Mouse (Mus musculus) CD4-positive, CD25-positive, alpha-beta regulatory T cell, adult 2 months (primary cell): ENCODE results near the gene Tmem163.
A peak's percentile ranks its signal among the peaks of the same experiment; 100 is the strongest.

ENCODE experiments used
- DNase-seq: peaks from one replicate; pipeline ENCODE4 v3.0.0-alpha.2; 2012; ENCODE audit warnings: low read depth, low spot score

Tmem163 gene

DNA sequence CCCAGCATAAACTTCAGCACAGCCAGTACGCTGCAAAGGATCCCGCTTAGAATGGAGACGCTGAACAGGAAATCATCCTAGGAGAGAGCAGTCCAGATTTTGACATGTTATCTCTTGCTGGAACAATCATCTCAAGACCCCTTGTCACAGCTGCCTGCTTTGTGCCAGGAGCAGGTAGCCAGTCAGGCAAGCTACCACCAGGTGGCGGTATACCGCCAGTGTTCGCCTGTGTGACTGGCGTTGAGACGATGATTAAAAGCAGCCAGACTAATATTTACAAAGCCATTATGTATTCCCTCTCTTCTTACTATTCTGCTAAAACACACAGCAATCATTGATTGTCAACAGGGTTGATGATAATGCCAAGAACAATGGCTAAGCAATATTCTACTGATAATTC lies 179.1 kb downstream of the Tmem163 start:
- DNase-seq = peak; percentile 81

DNA sequence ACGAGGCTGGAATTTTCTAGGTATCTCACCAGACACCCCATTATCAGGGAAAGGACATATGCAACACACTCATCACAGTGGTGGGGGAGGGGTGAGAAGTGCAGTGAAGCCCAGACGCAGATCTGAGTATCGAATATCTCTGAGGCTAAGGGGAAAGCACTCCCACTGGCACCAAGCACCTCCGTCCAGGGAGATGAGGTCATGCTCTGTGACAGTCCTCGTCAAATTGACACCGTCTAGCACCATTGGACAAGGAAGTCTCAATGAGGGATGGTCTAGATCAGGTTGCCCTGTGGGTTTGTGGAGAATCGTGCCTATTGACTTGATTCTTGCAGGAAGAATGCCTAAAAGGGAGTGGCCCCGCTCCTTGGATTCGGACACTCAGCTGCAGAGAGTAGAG lies 180.6 kb downstream of the Tmem163 start:
- no peak for DNase-seq

DNA sequence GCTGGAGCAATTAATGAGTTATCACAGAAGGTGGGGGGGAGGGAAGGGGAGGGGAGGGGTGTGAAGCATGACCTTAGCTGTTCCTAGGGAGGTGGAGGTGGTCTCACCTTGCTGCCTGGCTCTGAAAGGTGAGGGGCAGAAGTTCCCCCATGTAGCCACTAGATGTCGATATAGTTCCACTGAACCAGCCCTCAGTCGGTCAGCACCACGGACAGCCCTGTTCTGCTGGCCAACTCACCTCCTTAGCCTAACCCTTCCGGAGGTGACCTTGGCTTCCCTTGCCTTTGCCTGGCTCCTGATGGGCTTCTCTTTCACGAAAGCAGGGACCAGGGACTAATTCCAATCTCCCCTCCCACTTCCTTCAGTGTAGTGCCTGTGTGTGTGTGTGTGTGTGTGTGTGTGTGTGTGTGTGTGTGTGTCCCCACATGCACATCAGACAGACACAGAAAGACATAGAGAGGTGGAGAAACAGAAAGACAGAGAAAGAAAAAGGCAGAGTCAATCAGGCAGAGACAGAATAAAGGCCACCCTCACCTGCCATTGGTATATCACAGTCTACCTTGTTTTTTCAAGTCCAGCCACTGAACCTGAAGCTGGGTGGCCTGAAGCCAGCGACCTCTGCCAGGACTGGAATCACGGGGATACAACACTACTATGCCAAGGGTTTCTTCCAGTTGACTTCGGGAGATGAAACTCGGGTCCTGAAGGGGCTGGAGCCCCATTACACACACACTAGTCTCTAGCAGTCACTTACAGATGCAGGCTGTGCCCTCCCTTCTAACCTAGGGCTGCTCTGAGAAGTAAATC lies 182.4 kb downstream of the Tmem163 start:
- DNase-seq = peak; percentile 69

DNA sequence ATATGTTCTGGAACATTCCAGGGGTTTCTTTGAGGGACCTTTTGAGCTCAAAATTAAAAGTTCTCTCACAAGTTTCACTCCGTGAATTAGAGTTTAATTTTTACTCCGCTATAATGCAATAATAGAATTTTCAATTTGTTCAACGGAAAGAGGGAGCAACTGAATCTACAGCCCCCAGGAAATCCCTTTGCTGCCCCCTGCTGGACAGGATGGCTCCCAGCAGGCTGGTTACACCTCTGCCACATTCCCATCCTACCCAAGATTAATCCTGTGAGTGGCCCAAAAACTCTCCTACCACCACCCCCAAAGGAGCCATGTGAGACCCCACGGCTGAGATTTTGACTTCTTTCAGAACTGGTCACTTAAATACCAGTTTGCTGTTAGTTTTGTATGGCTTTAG lies 192.2 kb downstream of the Tmem163 start:
- peak; percentile 65 for DNase-seq

DNA sequence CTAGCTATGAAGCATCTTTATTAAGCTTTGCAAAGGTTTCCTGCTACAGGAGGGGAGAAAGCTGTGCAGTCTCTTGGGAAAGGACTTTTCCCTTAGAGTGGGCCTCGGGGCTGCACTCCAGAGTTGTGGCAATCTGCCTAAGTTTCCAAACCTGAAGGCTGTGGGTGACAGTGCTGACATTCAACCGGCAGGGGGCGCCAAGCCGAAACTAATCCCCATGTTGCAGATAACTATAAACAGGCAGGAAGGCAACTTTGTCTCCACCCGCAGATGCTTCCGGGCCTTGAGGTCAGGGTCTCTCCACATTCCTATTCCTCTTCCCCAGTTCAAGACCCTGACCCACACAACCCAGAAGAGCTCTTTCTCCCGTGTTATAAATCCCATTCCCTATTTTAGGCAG lies 194.5 kb downstream of the Tmem163 start:
- peak; percentile 67 for DNase-seq

DNA sequence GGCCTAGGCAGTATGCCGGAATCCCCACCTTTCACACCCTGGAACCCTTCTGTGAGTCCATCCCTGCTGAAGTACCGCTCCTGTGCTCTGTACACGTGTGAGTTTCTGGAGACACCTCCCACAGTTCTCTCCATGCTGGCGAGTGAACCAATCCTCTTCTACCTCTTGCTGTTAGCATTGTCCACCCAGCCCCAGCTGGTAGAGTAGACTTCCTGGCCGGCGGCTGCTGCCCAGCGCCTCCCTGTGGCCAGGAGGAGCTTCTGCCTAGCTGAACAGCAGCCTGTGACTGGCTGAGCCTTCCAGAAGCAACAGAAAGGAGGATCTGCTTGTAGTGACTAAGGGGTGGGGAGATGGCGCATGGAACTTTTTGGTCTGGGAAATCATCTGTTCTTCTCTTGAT lies 195.2 kb downstream of the Tmem163 start:
- no peak for DNase-seq

DNA sequence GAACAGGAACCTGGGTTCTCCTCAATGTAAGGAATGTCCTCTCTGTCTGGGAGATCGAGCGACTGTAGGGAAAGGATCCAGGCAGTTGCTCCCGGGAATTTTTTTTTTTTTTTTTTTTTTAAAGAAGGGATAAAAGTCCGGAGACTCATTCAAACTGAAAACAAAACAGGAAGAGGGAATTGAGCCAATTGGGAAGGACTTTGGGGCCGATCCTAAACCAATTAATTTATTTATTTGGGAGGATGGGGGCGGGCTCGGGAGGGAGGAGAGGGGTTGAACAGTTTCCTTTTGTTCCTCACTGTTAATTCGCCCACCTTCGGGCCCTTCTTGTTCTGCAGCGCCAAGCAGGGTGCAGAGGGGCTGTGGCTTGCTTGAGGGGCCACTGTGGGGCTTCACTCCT lies 196.4 kb downstream of the Tmem163 start:
- DNase-seq = no peak

DNA sequence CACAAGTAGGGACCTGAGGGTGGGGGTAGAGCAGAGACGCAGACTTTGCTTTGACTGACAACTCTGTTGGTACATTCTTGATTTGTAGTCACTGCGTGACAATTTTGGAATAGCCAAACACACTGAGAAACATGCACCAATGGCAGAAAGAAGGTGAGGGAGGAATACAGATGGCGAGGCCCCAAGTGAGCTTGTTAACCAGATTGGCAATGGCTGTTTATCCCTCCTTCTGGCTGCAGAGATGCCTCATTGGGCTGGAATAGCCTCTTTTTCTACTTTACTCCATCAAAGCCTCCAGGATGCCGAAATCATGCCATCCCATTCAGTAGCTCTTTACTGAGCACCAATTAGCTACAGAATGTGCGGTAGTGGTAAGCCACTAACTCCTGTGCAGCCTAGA lies 203.6 kb downstream of the Tmem163 start:
- no peak for DNase-seq

DNA sequence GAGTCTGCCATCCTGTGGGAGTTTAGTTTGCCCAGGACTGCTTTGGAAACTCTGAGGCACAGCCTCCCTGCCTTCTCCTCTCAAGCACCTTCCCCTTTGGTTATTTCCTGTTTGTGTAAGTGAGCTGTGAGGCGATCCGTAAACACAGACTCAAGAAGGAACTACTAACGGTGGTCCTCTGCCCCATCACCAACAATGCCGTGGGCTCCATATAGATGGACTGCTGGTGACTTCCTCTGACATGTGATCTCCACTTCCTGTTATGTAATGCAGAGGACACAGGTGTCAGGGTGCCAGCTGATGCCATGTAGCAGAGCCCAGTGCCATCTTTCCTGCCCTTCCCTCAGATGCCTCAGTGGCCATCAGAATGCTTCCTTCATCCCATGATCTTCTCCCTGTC lies 209.2 kb downstream of the Tmem163 start:
- no peak for DNase-seq

DNA sequence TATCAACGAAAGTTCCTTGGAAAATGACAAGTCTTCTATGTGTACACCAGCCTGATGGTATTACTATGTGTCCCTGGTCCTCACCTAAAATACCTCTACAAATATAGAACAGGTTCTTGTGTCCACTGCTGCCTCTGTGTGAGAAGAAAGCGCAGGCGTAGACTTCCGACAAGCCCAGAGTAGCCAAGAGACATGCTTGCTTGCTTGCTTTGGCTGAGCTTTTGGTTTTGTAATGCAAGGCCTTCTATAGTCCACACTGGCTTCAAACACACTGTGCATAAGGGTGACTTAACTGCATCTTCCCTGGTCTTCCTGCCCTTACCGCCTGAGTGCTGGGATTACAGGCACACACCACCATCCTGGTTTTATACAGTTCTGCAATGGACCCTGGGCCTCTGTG lies 212.1 kb downstream of the Tmem163 start:
- DNase-seq = no peak

DNA sequence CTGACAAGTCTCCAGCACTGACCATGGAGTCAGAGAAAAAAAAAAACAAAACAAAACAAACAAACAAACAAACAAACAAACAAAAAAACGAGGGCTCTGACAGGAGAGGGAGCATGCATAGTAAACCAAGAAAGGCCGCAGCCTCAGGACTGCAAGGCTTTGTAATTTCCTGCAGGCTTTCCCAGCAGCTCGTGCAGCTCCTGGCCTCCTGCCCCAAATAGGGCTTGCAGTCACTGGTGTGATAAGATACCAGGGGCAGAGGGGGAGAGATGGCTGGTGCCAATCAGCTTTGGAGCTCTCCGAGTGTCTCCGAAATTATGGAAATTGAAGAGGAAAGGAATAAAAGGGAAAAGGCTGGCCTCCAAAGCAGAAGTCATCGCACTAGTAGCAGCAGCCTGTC lies 214.1 kb downstream of the Tmem163 start:
- no peak for DNase-seq

DNA sequence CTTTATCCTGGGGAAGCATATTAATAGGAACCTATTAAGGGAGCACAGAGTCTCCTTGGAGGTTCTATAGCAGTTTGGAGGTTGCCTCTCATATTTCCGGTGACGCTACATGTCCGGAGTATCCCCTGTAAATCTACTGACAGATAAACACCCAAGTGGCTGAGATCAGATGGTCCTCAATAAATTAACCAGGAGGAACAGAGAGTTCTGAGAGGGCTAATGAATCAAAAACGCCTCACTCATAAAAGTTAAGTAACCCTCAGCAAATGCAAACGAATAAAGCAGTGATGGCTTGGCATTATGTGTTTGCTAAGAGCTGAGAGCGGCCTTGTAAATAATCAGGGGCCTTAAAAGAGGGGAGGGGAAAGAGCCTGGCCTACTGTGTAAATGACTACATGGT lies 215.3 kb downstream of the Tmem163 start:
- DNase-seq = no peak

DNA sequence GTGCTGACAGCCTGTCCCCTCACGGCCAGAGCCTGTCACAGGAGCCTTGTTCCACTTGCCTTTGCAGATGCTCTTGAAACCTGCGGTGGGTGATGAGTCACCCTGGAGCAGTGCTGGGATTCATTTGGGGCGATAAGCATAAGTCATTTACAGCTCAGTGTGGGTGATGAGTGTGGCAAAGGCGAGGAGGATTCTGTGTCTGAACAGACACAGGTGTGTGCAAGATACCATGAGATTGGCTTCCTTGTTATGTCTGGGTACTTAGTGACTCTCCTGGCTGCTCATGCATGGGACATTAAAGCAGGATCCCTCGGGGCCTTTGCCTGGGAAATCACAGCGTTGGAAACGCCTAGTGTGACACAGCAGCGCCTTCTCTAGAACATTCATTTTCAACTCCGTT lies 218.3 kb downstream of the Tmem163 start:
- DNase-seq = no peak

DNA sequence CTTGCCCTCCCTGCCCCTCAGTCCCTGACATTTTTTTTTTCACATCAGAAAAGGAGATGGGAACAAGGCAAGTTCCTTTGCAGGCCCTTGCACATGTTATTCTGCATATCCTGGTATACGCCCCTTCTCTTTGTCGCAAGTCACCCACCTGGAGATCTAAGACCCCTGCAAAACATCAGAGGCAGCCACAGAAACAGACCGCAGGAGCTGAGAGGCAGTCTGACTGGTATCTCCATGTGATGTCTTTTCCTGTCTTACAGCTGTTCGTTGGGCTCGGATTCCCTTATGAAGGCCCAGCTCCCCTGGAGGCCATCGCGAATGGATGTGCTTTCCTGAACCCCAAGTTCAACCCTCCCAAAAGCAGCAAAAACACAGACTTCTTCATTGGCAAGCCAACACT lies 219.8 kb downstream of the Tmem163 start:
- no peak for DNase-seq

DNA sequence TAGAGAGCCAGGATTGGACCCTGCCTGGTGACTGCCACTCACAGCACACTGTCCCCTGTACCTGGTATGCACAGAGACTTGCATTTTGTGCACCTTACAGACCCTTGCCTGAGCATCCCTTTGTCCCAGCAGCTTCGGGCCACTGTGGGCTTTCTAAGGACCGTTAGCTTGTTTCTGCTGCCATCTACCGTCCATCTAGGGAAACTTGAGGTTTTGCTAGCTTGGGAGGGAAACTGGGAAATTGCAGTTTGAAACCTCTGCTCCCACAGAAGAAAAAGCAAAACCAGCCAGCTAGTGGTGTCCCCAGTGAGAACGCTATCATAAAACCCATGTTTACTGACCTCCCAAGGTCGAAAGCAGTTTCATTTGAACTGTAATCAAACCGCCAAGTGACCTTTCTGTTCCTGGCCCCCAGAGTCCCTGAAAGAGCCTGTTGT lies 220.3 kb downstream of the Tmem163 start:
- peak; percentile 79 for DNase-seq

DNA sequence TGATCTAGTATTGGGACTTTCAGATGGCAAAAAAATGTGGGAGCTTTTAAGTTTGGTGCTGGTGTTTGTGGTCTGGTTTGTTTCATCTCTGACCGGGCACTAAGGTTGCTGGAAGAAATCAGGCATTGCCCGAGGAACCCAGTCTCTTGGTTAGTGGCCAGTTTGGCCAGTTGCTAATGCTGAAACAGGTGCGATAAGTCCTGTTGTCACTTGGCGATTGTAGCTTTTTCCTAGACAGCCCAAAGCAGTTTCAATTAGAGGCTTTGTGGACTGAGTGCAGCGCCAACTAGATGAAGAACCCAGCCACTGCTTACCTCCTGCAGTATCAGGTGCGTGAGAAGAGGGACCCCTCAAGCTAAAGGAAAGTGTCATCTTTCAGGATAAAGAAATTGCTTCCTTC lies 226.0 kb downstream of the Tmem163 start:
- no peak for DNase-seq

DNA sequence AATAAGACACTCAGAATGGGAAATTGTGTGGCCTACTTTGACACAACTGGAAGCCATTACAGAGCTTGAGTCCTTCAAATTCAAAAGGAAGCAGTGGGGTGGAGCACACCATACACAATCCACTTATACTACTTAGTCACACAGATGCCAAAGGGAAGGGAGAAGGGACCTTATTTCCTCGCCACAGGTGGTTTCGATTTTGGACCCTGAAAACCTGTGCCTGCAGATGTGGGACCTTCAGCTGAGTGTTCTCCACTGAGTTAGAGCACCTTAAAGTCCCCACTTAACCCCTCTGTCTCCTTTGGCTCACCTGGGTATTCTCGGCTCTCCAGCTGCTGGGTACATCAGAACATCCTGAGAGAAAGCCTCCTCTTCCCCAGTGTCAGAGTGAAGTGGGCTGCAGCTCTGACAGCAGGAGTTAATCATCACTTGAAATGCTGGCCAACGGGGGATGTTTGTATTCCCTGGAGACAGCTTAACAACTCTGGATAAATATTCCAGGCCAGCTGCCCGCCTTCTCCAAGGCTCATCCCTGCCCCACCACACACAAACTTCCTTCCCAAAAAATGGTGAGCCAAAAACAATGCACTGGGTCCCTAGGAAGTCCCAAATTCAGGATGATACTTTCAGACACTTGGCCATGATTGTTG lies 234.4 kb downstream of the Tmem163 start:
- no peak for DNase-seq

DNA sequence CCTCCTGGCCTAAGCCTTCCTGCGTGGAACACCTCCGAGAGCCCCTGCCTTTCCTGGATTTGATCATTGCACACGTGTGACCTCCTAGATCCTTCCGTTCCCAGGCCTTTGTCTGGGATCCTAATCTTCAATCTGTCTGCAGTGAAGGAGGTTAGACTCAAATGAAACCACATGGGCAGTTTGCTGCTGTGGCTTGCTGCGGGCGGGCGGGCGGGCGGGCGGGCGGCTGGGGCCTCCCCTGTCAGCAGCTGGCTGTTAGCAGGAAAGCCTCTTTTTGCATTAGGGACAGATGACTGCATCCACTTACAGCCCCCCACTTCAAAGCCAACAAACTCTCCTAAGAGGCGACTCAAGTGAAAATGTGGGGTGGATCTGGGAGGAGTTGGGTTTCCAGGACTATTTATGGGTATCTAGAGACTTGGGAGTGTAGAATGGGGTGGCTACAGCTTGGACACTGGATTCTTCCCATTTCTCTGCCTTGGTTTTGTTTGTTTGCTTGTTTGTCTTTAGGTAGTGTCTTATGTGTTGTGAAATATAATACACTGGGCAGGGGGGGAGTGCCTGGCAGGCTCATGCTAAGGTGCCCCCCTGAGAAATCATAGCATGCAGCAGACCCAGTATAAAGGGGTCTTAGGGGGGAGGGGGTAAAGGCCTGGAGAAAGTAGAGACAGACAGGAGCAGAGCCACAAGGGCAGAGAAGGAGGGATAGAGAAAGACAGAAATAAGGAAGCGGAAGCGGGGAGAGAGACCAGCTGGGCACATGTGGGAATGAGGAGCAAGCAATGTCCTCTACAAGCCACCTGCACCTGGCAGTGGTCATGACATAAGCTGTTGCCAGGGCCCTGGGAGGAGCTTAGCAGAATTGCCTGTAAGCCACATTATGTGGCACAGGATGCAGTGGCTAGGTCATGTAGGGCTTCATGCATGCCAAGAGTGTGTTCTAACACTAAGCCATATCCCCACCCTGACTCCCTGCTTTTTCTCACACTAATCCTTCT lies 236.2 kb downstream of the Tmem163 start:
- no peak for DNase-seq

DNA sequence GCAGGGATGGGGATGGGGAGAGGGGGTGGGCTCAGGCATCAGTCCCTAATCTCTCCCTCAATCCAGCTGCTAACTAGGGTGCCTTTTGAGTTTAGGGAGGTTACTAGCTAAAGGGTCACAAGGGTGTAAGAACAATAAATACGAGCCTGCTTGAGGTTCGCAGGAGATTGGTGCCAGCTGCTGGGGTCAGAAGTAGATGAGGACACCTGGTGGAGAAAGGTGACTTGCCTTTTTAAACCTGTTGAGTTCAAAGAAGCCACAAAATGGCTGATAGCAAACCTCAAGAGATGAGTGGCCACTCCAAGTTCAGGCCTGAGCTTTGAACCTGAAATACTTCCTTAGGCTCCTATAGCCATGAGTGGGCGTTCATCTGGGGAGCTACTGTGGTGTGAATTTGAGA lies 237.6 kb downstream of the Tmem163 start:
- peak; percentile 53 for DNase-seq

DNA sequence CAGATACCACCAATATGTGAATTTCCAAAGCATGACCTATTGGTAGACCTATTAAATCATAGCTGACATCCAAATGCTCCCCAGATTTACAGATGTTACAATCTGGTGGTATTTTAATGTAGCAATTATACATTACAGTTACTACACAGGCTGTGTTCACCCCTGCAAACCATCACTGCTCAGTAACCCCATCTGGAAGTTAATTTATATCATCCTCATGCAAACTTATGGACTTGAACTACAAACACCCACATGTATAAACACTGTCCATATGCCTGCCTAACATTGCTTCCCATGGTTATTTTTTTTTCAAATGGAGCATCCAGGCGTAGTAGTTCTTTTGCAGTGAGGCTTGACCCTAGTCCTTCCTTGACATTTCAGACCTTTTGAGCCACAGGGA lies 238.3 kb downstream of the Tmem163 start:
- DNase-seq = no peak

DNA sequence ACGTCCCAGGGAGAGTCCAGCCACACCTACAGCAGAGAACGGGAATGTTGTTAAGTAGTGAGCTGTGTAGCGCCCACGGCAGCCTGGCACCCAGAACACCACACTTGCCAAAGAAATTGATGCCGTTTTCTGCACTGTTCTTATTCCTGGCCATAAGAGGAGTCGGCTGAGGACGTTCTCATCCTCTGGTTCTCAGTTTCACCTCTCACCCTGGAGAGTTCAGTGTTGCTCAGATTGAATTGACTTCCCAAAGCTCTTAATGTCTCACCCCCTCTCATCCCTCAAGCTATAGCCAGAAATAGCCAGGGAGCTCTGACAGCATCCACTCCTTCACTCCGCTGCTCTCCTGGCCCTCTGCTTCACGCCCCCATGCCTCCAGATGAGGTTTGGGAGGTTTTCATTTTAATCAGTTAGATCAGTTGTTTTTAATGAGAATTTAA lies 239.9 kb downstream of the Tmem163 start:
- DNase-seq = no peak

DNA sequence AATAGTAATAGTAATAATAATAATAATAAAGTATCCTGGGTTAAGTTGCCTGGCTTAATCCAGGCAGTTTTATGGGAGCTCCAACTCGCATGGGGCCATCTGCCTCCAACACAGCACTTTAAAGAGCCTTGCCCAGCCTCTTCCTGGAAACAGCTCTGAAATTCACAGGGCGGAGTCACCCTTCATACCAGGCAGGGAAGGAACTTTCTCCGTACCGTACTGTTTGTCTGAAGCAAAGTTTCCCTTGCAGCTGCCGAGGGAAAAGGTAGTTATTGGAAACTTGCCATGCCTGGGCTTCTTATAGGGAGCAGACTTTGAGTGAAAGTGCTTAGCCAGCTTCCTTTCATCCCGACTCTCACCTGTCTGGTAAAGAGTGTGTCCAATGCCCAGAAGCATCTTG lies 242.3 kb downstream of the Tmem163 start:
- no peak for DNase-seq
